Mouse (Mus musculus): Measurements from ENCODE around the gene Xylt2. TPM values are rescaled to one million over a fixed set of nuclear protein-coding genes. Genes with fewer than 3 reads are reported as not detected.

The Xylt2 gene
- polyA plus RNA-seq, 1 experiment = 81.9 TPM

GRCm38 (mm10) chr11:94680639-94681038 is 3.3 kb upstream of the Xylt2 start:
- Histone ChIP-seq H3K4me3 (ENCODE audit: control insufficient read depth, insufficient read depth, low read length) (no peak overlapping the region), H3K27me3 (ENCODE audit: control insufficient read depth, insufficient read depth, low read length) (no peaks in the 10 kb centered on the region), H3K4me1 (replicated peaks; ENCODE audit: control insufficient read depth, insufficient read depth, low read length) (peaks cover 16% of the 10 kb centered on the region), H3K36me3 (ENCODE audit: control insufficient read depth, insufficient read depth, low read length) (no peaks in the 10 kb centered on the region), H3K27ac (ENCODE audit: control insufficient read depth, insufficient read depth, low read length) (no peak overlapping the region)
- DNase-seq = no peak
- TF ChIP-seq CTCF (IDR thresholded peaks at IDR 0.05; ENCODE audit: borderline replicate concordance, control insufficient read depth, extremely low read depth, insufficient read depth, low read length, poor library complexity) (no peak), POLR2A (IDR thresholded peaks at IDR 0.05; ENCODE audit: control insufficient read depth, extremely low read depth, insufficient read depth, low read length, poor library complexity) (no peak)

DNA sequence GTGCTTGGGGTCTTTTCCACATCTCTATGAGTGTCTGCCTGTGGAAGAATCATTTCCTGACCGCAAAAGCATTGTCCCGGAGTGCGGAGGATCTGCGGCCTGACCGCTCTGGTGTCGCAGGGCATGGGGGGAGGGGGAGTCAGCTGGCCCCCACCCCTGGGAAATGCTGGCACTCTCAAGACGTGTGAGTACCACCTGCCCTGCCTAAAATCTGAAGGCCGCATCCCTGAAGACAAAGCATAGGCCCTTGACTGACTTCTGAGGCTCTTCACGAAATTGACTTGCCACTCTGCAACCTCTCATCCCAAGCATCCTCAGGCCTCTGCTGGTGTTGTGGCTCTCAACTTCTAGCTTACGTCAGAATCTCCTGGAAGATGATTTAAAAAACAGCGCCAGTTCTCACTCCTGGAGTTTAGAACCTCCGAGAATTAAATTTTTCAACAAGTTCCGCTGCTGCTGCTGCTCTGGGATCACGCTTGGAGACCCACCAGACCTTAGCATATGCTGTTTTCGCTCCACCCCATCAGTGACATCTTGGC is 361 bp upstream of the Xylt2 start:
- 41% methylated on average over 15 of the region's 15 CpGs for WGBS
- no peak for DNase-seq
- no peaks in the 10 kb centered on the region for H3K36me3 ChIP-seq (ENCODE audit: control insufficient read depth, insufficient read depth, low read length)
- H3K4me3 ChIP-seq (ENCODE audit: control insufficient read depth, insufficient read depth, low read length) = peak overlapping the region; percentile 55
- no peak for TF ChIP-seq CTCF (IDR thresholded peaks at IDR 0.05; ENCODE audit: borderline replicate concordance, control insufficient read depth, extremely low read depth, insufficient read depth, low read length, poor library complexity)
- TF ChIP-seq POLR2A (IDR thresholded peaks at IDR 0.05; ENCODE audit: control insufficient read depth, extremely low read depth, insufficient read depth, low read length, poor library complexity) = peak; percentile 27; the same call in 1 of the 2 replicates
- H3K27ac ChIP-seq (ENCODE audit: control insufficient read depth, insufficient read depth, low read length) = no peak overlapping the region
- H3K27me3 ChIP-seq (ENCODE audit: control insufficient read depth, insufficient read depth, low read length) = no peaks in the 10 kb centered on the region
- H3K4me1 ChIP-seq (replicated peaks; ENCODE audit: control insufficient read depth, insufficient read depth, low read length) = peaks cover 25% of the 10 kb centered on the region

- Histone ChIP-seq H3K36me3 (ENCODE audit: control insufficient read depth, insufficient read depth, low read length) (no peaks in the 10 kb centered on the region), H3K27ac (ENCODE audit: control insufficient read depth, insufficient read depth, low read length) (no peak overlapping the region), H3K4me3 (ENCODE audit: control insufficient read depth, insufficient read depth, low read length) (peak overlapping the region; percentile 55), H3K27me3 (ENCODE audit: control insufficient read depth, insufficient read depth, low read length) (no peaks in the 10 kb centered on the region), H3K4me1 (replicated peaks; ENCODE audit: control insufficient read depth, insufficient read depth, low read length) (peaks cover 25% of the 10 kb centered on the region)
- DNase-seq = no peak
- TF ChIP-seq POLR2A (IDR thresholded peaks at IDR 0.05; ENCODE audit: control insufficient read depth, extremely low read depth, insufficient read depth, low read length, poor library complexity) = no peak
- no peak for TF ChIP-seq CTCF (IDR thresholded peaks at IDR 0.05; ENCODE audit: borderline replicate concordance, control insufficient read depth, extremely low read depth, insufficient read depth, low read length, poor library complexity)
- 58% methylated on average over 4 of the region's 4 CpGs for WGBS
Observed at GRCm38 (mm10) chr11:94676308-94676707, 1.0 kb downstream of the Xylt2 start.

GRCm38 (mm10) chr11:94675446-94675845 is 1.9 kb downstream of the Xylt2 start:
- no peaks in the 10 kb centered on the region for H3K27me3 ChIP-seq (ENCODE audit: control insufficient read depth, insufficient read depth, low read length)
- DNase-seq = no peak
- no peak overlapping the region for H3K27ac ChIP-seq (ENCODE audit: control insufficient read depth, insufficient read depth, low read length)
- no peaks in the 10 kb centered on the region for H3K36me3 ChIP-seq (ENCODE audit: control insufficient read depth, insufficient read depth, low read length)
- WGBS = 95% methylated on average over 5 of the region's 5 CpGs
- H3K4me3 ChIP-seq (ENCODE audit: control insufficient read depth, insufficient read depth, low read length) = no peak overlapping the region
- TF ChIP-seq CTCF (IDR thresholded peaks at IDR 0.05; ENCODE audit: borderline replicate concordance, control insufficient read depth, extremely low read depth, insufficient read depth, low read length, poor library complexity) (no peak), POLR2A (IDR thresholded peaks at IDR 0.05; ENCODE audit: control insufficient read depth, extremely low read depth, insufficient read depth, low read length, poor library complexity) (no peak)
- peaks cover 25% of the 10 kb centered on the region for H3K4me1 ChIP-seq (replicated peaks; ENCODE audit: control insufficient read depth, insufficient read depth, low read length)

- peaks cover 25% of the 10 kb centered on the region for H3K4me1 ChIP-seq (replicated peaks; ENCODE audit: control insufficient read depth, insufficient read depth, low read length)
- H3K4me3 ChIP-seq (ENCODE audit: control insufficient read depth, insufficient read depth, low read length) = no peak overlapping the region
- peaks cover under 1% of the 10 kb centered on the region; the same call in 1 of the 2 replicates for H3K36me3 ChIP-seq (ENCODE audit: control insufficient read depth, insufficient read depth, low read length)
- TF ChIP-seq CTCF (IDR thresholded peaks at IDR 0.05; ENCODE audit: borderline replicate concordance, control insufficient read depth, extremely low read depth, insufficient read depth, low read length, poor library complexity) = no peak
- TF ChIP-seq POLR2A (IDR thresholded peaks at IDR 0.05; ENCODE audit: control insufficient read depth, extremely low read depth, insufficient read depth, low read length, poor library complexity) = no peak
- 94% methylated on average over 5 of the region's 5 CpGs for WGBS
- H3K27ac ChIP-seq (ENCODE audit: control insufficient read depth, insufficient read depth, low read length) = no peak overlapping the region
- no peak for DNase-seq
- H3K27me3 ChIP-seq (ENCODE audit: control insufficient read depth, insufficient read depth, low read length) = no peaks in the 10 kb centered on the region
Observed at GRCm38 (mm10) chr11:94674984-94675383, 2.3 kb downstream of the Xylt2 start.

DNA sequence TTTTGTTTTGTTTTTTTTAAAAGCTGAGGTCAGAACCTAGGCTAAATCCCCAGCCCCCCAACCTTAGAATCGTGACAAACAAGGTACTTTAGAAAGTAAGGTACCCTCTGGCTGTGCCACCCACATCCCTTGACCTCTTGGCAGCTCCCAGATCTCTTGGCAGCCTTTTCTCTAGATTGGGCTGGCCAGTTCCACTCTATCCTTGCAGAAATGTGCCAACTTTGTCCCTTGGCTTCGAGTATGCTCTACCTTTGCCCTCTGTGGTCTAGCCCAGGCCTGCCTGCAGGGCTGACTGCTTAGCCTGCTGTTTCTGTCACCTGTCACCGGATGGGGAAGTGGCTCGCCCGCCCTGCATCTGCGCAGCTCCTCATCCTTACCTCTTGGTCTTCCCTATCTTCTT is 12.0 kb downstream of the Xylt2 start:
- H3K4me1 ChIP-seq (replicated peaks; ENCODE audit: control insufficient read depth, insufficient read depth, low read length) = no peaks in the 10 kb centered on the region
- H3K27me3 ChIP-seq (ENCODE audit: control insufficient read depth, insufficient read depth, low read length) = no peaks in the 10 kb centered on the region
- H3K27ac ChIP-seq (ENCODE audit: control insufficient read depth, insufficient read depth, low read length) = no peak overlapping the region
- DNase-seq = no peak
- H3K36me3 ChIP-seq (ENCODE audit: control insufficient read depth, insufficient read depth, low read length) = peaks cover 47% of the 10 kb centered on the region
- TF ChIP-seq POLR2A (IDR thresholded peaks at IDR 0.05; ENCODE audit: control insufficient read depth, extremely low read depth, insufficient read depth, low read length, poor library complexity) (no peak), CTCF (IDR thresholded peaks at IDR 0.05; ENCODE audit: borderline replicate concordance, control insufficient read depth, extremely low read depth, insufficient read depth, low read length, poor library complexity) (no peak)
- 87% methylated on average over 6 of the region's 6 CpGs for WGBS
- H3K4me3 ChIP-seq (ENCODE audit: control insufficient read depth, insufficient read depth, low read length) = no peak overlapping the region

- Histone ChIP-seq H3K36me3 (ENCODE audit: control insufficient read depth, insufficient read depth, low read length) (peaks cover 43% of the 10 kb centered on the region), H3K27me3 (ENCODE audit: control insufficient read depth, insufficient read depth, low read length) (no peaks in the 10 kb centered on the region), H3K27ac (ENCODE audit: control insufficient read depth, insufficient read depth, low read length) (no peak overlapping the region; the same call in 1 of the 2 replicates), H3K4me3 (ENCODE audit: control insufficient read depth, insufficient read depth, low read length) (no peak overlapping the region), H3K4me1 (replicated peaks; ENCODE audit: control insufficient read depth, insufficient read depth, low read length) (no peaks in the 10 kb centered on the region)
- TF ChIP-seq CTCF (IDR thresholded peaks at IDR 0.05; ENCODE audit: borderline replicate concordance, control insufficient read depth, extremely low read depth, insufficient read depth, low read length, poor library complexity) (no peak), POLR2A (IDR thresholded peaks at IDR 0.05; ENCODE audit: control insufficient read depth, extremely low read depth, insufficient read depth, low read length, poor library complexity) (no peak)
- DNase-seq = no peak
- WGBS = 94% methylated on average over 1 of the region's 1 CpGs
Observed at GRCm38 (mm10) chr11:94661344-94661743, 16.0 kb downstream of the Xylt2 start.
